Mouse (Mus musculus) C2C12 (cell line): ENCODE measurements around the gene Olfr729.

Source experiments
- CTCF ChIP-seq: IDR thresholded peaks from one replicate; pipeline ENCODE4 v1.5.1; 2011; ENCODE audit not compliant: control insufficient read depth, insufficient read depth, insufficient read length
- MYOG ChIP-seq: IDR thresholded peaks from one replicate; pipeline ENCODE4 v1.6.1; 2011; ENCODE audit not compliant: control insufficient read depth, insufficient read length; ENCODE audit errors: extremely low read depth
- USF1 ChIP-seq: IDR thresholded peaks from one replicate; pipeline ENCODE4 v1.6.1; 2011; ENCODE audit warnings: low read depth, mild to moderate bottlenecking, control low read depth, moderate library complexity

- TF ChIP-seq CTCF, result no peak
- TF ChIP-seq MYOG, result no peak
- no peak for TF ChIP-seq USF1
Observed at GRCm38 (mm10) chr14:50188098-50188497, 35.4 kb upstream of the Olfr729 start, which contains the start of gene Olfr730.
